Mouse (Mus musculus) adrenal gland, adult 2 months (tissue): ENCODE measurements at regions not wholly inside any gene's neighbourhood (a gene's known extent, or its start where the extent isn't known, plus 50 kb on each side); places are given as distances from the start of the nearest gene placed in this dataset.

Experiments
- DNase-seq: peaks from one replicate; pipeline ENCODE4 v3.0.0; 2021

- DNase-seq = no peak
Measured at GRCm38 (mm10) chr4:56619054-56619453, 120.8 kb upstream of the Gm26657 start.

GRCm38 (mm10) chr4:56618433-56618832 is 121.4 kb upstream of the Gm26657 start:
- no peak for DNase-seq

- DNase-seq = peak; percentile 59
Measured at GRCm38 (mm10) chr4:56617661-56618360, 122.1 kb upstream of the Gm26657 start.

- peak; percentile 74 for DNase-seq
Measured at GRCm38 (mm10) chr4:56612325-56612724, 127.5 kb upstream of the Gm26657 start.

GRCm38 (mm10) chr4:56611751-56612150 is 128.1 kb upstream of the Gm26657 start:
- DNase-seq = no peak

- DNase-seq = peak; percentile 35
Measured at GRCm38 (mm10) chr4:56610273-56610672, 129.6 kb upstream of the Gm26657 start.

- DNase-seq = peak; percentile 82
Measured at GRCm38 (mm10) chr4:56608701-56609100, 131.2 kb upstream of the Gm26657 start.

- DNase-seq = no peak
Measured at GRCm38 (mm10) chr4:56598398-56598797, 141.5 kb upstream of the Gm26657 start.

- DNase-seq = no peak
Measured at GRCm38 (mm10) chr4:56597931-56598330, 141.9 kb upstream of the Gm26657 start.

GRCm38 (mm10) chr4:56582405-56582804 is 157.5 kb upstream of the Gm26657 start:
- DNase-seq = no peak

- no peak for DNase-seq
Measured at GRCm38 (mm10) chr4:56576837-56577548, 162.9 kb upstream of the Gm26657 start.

GRCm38 (mm10) chr4:56552126-56552525 is 187.7 kb upstream of the Gm26657 start:
- no peak for DNase-seq

GRCm38 (mm10) chr4:56533344-56533985 is 206.4 kb upstream of the Gm26657 start:
- DNase-seq = no peak

GRCm38 (mm10) chr4:56532921-56533320 is 206.9 kb upstream of the Gm26657 start:
- DNase-seq = no peak

- no peak for DNase-seq
Measured at GRCm38 (mm10) chr4:56528571-56528970, 211.3 kb upstream of the Gm26657 start.

- DNase-seq = no peak
Measured at GRCm38 (mm10) chr4:56524430-56524985, 215.4 kb upstream of the Gm26657 start.

- no peak for DNase-seq
Measured at GRCm38 (mm10) chr4:56507770-56508169, 232.1 kb upstream of the Gm26657 start.

GRCm38 (mm10) chr4:56506786-56507185 is 233.1 kb upstream of the Gm26657 start:
- DNase-seq = no peak

GRCm38 (mm10) chr4:56506067-56506466 is 233.8 kb upstream of the Gm26657 start:
- DNase-seq = no peak

- DNase-seq = peak; percentile 56
Measured at GRCm38 (mm10) chr4:56492537-56493221, 247.2 kb upstream of the Gm26657 start.

GRCm38 (mm10) chr4:56489361-56489760 is 250.5 kb upstream of the Gm26657 start:
- DNase-seq = no peak

GRCm38 (mm10) chr4:56483708-56484107 is 256.2 kb upstream of the Gm26657 start:
- no peak for DNase-seq
